Mouse (Mus musculus) forebrain, embryonic 13.5 days (tissue): ENCODE measurements around the gene Zfp687. TPM values are rescaled to one million over a fixed set of nuclear protein-coding genes. Genes with fewer than 3 reads are reported as not detected.
A peak's percentile ranks its signal among the peaks of the same experiment; 100 is the strongest.
"Not testable (repeated sequence)": the region's sequence is repeated elsewhere in the genome, so short reads cannot be mapped to it uniquely, and the experiment has no call there.

Source experiments
- ATAC-seq: fragments of 200-750 bp; cut with Nextera tagmentation; 2 replicates; pipeline ENCODE4 v1.8.0; 2017
- H3K27ac ChIP-seq: fragments of 300-500 bp; sonication (generic); 2 replicates; pipeline ENCODE4 v1.5.1; 2015; ENCODE audit warnings: inconsistent platforms, mild to moderate bottlenecking, moderate library complexity
- H3K27me3 ChIP-seq: fragments of 300-500 bp; sonication (generic); 2 replicates; pipeline ENCODE4 v1.6.1; 2015; ENCODE audit warnings: mild to moderate bottlenecking, inconsistent platforms
- H3K36me3 ChIP-seq: fragments of 300-500 bp; sonication (generic); 2 replicates; pipeline ENCODE4 v1.6.1; 2015; ENCODE audit warnings: mild to moderate bottlenecking, inconsistent platforms; ENCODE audit not compliant: poor library complexity, severe bottlenecking
- H3K4me1 ChIP-seq: fragments of 300-500 bp; sonication (generic); 2 replicates; pipeline ENCODE4 v1.6.1; 2015; ENCODE audit warnings: inconsistent platforms
- H3K4me2 ChIP-seq: fragments of 300-500 bp; sonication (generic); 2 replicates; pipeline ENCODE4 v1.6.1; 2015; ENCODE audit warnings: inconsistent platforms, mild to moderate bottlenecking, moderate library complexity
- H3K4me3 ChIP-seq: fragments of 300-500 bp; sonication (generic); 2 replicates; pipeline ENCODE4 v1.5.1; 2015; ENCODE audit warnings: mild to moderate bottlenecking, inconsistent platforms
- H3K9ac ChIP-seq: fragments of 300-500 bp; sonication (generic); 2 replicates; pipeline ENCODE4 v1.6.1; 2015; ENCODE audit warnings: mild to moderate bottlenecking, inconsistent platforms
- H3K9me3 ChIP-seq: fragments of 300-500 bp; sonication (generic); replicated peaks from 2 replicates; pipeline ENCODE4 v1.6.1; 2016; ENCODE audit warnings: inconsistent platforms
- WGBS: fragments of 180-500 bp; shearing (Covaris S2); methylation state at CpG from one replicate; pipeline ENCODE4 v1.1.7; 2015; 5-methylcytosine and 5-hydroxymethylcytosine counted together
- polyA plus RNA-seq: library from polyadenylated mRNA; unstranded; fragments of >200 nt; fragmentation: Nextera tagmentation; extraction: Ambion mirVana; gene quantifications from 2 replicates; pipeline ENCODE4 v1.2.1, GENCODE M21; 2015

The Zfp687 gene
- polyA plus RNA-seq, 1 experiment from 2014 or later = 26.6 TPM

DNA sequence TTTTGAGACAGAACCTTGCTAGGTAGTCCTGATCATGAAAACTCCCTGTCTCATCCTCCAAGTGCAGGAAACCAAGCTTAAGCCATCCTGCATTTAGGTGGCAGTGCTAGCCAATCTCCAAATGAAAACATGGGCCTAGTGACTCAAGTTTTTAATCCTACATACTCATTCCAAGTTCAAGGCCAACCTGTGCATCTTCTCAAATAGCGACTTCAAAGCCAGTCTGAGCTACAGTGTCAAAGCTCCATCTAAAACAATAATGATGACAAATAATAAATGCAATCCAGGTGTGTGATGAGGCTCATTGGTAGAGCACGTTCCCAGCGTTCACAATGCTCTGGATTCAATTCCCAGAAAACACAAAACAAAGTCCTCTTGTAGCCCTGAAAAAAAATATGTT, 26.4 kb upstream of the Zfp687 start:
- Histone ChIP-seq H3K4me3 (peak overlapping the region; percentile 63), H3K4me2 (peak overlapping the region; percentile 66), H3K9ac (peak overlapping the region; percentile 86), H3K4me1 (peaks cover 7% of the 10 kb centered on the region), H3K27me3 (no peaks in the 10 kb centered on the region), H3K9me3 (no peaks in the 10 kb centered on the region), H3K27ac (no peak overlapping the region), H3K36me3 (peaks cover 29% of the 10 kb centered on the region)
- WGBS = 14% methylated on average over 3 of the region's 3 CpGs
- no peak for ATAC-seq

DNA sequence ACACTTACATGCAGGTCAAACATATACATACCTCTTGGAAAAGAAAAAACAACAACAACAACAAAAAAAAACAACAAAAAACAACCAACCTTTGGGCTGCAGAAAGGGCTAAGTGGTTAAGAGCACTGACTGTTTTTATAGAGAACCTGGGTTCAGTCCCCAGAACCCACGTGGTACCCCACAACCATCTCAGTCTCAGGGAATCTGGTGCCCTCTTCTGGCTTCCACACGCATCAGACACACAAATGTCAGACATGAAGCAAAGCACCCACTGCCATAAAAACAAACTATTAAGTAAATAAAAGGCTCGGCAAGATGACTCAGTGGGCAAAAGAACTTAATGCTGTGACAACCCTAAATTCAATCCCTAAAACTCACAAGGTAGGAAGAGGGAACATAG, 14.7 kb upstream of the Zfp687 start:
- Histone ChIP-seq H3K27ac (no peak overlapping the region), H3K27me3 (no peaks in the 10 kb centered on the region), H3K36me3 (peaks cover 53% of the 10 kb centered on the region), H3K9ac (no peak overlapping the region), H3K4me1 (peaks cover 10% of the 10 kb centered on the region; the same call in 1 of the 2 replicates), H3K4me2 (no peak overlapping the region), H3K4me3 (no peak overlapping the region), H3K9me3 (no peaks in the 10 kb centered on the region)
- ATAC-seq = no peak
- WGBS = 64% methylated on average over 3 of the region's 3 CpGs

DNA sequence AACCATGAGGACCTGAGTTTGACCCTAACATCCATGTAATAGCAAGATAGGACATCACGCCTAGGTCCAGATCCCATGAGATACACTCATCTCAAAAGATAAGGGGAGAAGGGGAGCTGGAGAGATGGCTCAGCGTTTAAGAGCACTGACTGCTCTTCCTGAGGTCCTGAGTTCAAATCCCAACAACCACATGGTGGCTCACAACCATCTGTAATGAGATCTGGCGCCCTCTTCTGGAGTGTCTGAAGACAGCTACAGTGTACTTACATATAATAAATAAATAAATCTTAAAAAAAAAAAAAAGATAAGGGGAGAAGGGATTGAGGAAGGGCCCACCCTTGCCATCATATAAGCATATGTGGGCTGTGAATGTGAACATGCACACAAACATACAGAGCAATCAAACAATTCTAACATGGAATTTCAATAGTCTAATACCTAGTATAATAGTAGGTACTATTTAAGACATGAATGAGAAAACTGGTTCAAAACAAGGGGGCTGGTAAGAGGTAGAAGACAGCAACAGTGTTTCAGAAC, 14.1 kb upstream of the Zfp687 start:
- WGBS = 77% methylated on average over 3 of the region's 3 CpGs
- H3K36me3 ChIP-seq = peaks cover 47% of the 10 kb centered on the region

DNA sequence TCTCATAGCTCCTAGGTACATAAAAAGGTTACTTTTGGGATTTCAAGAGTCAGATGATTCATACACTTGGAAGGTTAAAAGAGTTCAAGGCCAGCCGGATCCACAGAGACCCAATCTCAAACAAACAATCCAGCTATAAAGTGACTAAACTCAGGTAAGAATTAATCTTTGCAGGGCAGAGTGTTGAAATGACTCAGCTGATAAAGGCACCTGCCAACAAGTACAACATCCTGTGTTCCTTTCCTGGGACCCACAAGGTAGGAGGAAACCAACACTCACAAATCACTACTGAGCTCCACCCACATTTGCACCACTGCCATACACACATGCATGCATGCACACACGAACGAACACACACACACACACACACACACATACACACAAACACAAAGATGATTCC, 13.4 kb upstream of the Zfp687 start:
- no peaks in the 10 kb centered on the region for H3K9me3 ChIP-seq
- ATAC-seq = no peak
- 92% methylated on average over 3 of the region's 3 CpGs for WGBS
- peaks cover 14% of the 10 kb centered on the region for H3K4me1 ChIP-seq
- H3K9ac ChIP-seq = no peak overlapping the region
- H3K36me3 ChIP-seq = peaks cover 40% of the 10 kb centered on the region
- no peak overlapping the region for H3K4me2 ChIP-seq
- no peak overlapping the region for H3K27ac ChIP-seq
- no peaks in the 10 kb centered on the region for H3K27me3 ChIP-seq
- no peak overlapping the region for H3K4me3 ChIP-seq

More for the DNA sequence above, 14.1 kb upstream of the Zfp687 start:
- not testable (repeated sequence) for H3K9ac ChIP-seq, ATAC-seq, H3K27ac ChIP-seq, H3K4me3 ChIP-seq, H3K4me2 ChIP-seq, H3K27me3 ChIP-seq, H3K9me3 ChIP-seq
- peaks cover 14% of the 10 kb centered on the region for H3K4me1 ChIP-seq

DNA sequence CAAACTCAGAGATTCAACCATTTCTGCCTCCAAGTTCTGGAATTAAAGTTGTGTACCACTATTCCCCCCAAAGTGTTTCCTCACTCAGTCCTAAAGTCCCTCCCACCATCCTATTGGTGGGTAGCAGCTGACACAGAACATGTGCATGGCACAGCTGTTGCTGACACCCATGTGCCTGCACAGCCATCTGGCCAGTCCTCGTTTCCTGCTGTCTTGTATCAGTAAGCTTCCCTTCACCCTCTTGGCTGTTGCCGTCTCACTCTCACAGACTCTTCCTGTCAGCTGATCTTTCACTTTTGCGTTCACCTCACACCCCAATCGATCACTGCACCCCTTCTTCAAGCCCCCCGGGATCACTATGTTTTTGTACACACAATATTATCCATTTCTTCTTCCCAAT, 12.5 kb upstream of the Zfp687 start:
- H3K36me3 ChIP-seq = peaks cover 31% of the 10 kb centered on the region
- peaks cover 14% of the 10 kb centered on the region for H3K4me1 ChIP-seq
- H3K27me3 ChIP-seq = no peaks in the 10 kb centered on the region
- ATAC-seq = peak; percentile 79
- H3K4me2 ChIP-seq = no peak overlapping the region
- WGBS = 72% methylated on average over 5 of the region's 5 CpGs
- H3K27ac ChIP-seq = peak overlapping the region; percentile 2; the same call in 1 of the 2 replicates
- H3K9ac ChIP-seq = no peak overlapping the region
- no peaks in the 10 kb centered on the region for H3K9me3 ChIP-seq
- H3K4me3 ChIP-seq = no peak overlapping the region

DNA sequence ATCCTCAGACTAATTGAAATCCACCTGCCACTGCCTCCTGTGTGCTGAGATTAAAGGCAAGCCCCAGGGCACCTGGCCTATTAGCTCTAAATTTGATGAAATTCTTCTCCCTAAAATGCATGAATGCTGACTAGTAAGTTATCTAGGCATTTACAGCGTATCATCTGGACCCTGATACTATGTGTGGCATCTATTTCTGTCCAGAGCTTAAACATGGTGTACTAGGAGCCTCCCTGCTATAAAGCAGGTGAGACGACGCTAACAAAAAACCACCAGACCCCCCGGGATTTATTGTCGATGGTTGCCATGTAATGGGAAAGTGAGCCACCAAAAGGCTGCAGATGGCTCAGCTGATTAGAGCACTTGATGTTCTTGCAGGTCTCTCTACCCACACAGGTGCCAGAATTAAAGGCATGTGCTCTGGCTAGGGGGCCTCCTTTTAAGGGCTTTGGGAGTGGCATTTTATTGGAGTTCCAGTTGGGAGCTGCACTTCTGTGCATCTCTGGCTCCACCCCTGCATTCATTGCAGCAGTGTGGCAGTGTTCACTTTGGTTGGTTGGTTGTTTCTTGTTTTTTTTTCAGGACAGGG, 11.9 kb upstream of the Zfp687 start:
- Histone ChIP-seq H3K36me3 (peaks cover 26% of the 10 kb centered on the region), H3K9ac (no peak overlapping the region), H3K9me3 (no peaks in the 10 kb centered on the region), H3K4me3 (no peak overlapping the region), H3K4me2 (no peak overlapping the region), H3K4me1 (peaks cover 14% of the 10 kb centered on the region), H3K27me3 (no peaks in the 10 kb centered on the region), H3K27ac (peak overlapping the region; percentile 2; the same call in 1 of the 2 replicates)
- WGBS = 55% methylated on average over 5 of the region's 5 CpGs
- ATAC-seq = no peak

DNA sequence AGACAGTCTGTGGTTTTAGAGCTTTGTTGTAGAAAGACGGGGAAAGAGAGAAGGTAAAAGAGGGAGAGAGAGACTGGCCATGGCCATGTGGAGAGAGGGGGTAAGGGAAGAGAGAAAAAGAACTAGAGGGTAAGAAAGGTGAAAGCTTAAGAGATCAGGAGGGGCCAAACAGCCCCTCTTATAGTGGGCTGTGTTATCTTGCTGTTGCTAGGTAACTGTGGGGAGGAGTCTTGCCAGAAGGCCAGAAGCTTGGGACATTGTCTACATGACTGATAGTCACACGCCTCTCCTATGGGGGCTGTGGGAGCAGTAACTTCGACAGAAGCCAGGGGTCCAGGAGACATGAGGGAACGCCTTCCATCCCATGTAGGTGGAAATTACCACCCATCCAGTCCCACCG, 10.0 kb upstream of the Zfp687 start:
- Histone ChIP-seq H3K36me3 (peaks cover 6% of the 10 kb centered on the region), H3K4me3 (no peak overlapping the region), H3K4me2 (no peak overlapping the region), H3K9ac (no peak overlapping the region), H3K27me3 (no peaks in the 10 kb centered on the region), H3K9me3 (no peaks in the 10 kb centered on the region), H3K4me1 (peaks cover 14% of the 10 kb centered on the region), H3K27ac (no peak overlapping the region)
- no peak for ATAC-seq
- WGBS = 51% methylated on average over 5 of the region's 5 CpGs

DNA sequence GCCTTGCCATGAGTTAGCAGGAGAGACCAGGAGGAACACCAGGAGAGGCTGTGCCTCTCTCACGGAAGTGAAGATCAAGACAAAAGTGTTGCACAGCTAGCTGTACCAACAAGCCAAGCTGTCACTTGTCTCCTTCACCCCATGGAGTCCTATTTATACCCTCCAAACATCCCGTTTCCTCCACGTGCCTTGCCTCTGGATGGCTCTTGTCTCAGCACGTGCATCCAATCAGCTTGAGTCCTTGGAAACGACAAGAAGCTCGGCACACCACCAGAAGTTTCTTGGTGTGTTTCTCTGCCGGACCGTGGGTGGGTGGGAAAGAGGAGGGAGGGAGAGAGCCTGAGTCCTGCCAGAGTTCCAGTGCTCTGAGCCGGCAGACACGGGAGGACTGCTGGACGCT, 9.3 kb upstream of the Zfp687 start:
- 26% methylated on average over 11 of the region's 11 CpGs for WGBS
- no peak overlapping the region for H3K27ac ChIP-seq
- no peak overlapping the region for H3K4me3 ChIP-seq
- H3K36me3 ChIP-seq = no peaks in the 10 kb centered on the region
- no peaks in the 10 kb centered on the region for H3K27me3 ChIP-seq
- H3K4me1 ChIP-seq = peaks cover 14% of the 10 kb centered on the region
- no peak overlapping the region for H3K9ac ChIP-seq
- no peaks in the 10 kb centered on the region for H3K9me3 ChIP-seq
- no peak overlapping the region for H3K4me2 ChIP-seq
- ATAC-seq = no peak

DNA sequence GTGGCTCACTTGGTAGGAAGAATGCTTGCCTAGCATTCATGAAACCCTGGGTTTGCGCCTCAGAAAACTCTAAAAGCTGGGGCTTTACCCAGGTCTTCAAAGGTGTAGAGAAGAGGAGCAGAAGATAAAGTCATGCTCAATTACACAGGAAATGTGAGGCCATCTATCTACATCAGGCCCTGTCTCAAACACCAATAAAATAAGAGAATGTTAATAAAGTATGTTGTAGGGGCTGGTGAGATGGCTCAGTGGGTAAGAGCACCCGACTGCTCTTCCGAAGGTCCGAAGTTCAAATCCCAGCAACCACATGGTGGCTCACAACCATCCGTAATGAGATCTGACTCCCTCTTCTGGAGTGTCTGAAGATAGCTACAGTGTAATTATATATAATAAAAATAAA, 5.7 kb upstream of the Zfp687 start:
- H3K9ac ChIP-seq, H3K4me3 ChIP-seq, H3K36me3 ChIP-seq, H3K27ac ChIP-seq, ATAC-seq, H3K9me3 ChIP-seq, H3K27me3 ChIP-seq, H3K4me2 ChIP-seq: not testable (repeated sequence)
- peaks cover 18% of the 10 kb centered on the region for H3K4me1 ChIP-seq
- WGBS = 93% methylated on average over 5 of the region's 5 CpGs

DNA sequence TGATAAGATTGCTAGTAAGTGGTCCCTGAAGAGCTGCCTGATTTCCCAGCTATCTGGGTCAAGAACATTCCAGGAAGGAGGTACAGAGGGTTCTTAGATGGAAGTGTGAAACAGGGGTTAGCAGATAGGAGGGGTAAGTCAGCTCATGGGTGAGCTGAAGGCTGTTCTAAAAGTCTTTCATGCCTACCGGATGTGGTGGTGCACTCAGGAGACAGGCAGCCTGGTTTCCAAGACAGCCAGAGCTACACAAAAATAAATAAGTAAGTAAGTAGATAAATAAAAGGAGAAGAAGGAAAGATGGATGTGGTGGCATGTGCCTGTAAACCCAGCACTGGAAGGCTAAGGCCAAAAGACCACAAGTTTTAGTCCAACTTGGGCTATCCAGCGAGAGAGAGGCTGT, 3.5 kb upstream of the Zfp687 start:
- Histone ChIP-seq H3K27ac (no peak overlapping the region), H3K4me3 (no peak overlapping the region), H3K4me1 (peaks cover 16% of the 10 kb centered on the region), H3K9me3 (no peaks in the 10 kb centered on the region), H3K9ac (no peak overlapping the region), H3K36me3 (no peaks in the 10 kb centered on the region), H3K27me3 (no peaks in the 10 kb centered on the region), H3K4me2 (no peak overlapping the region)
- no peak for ATAC-seq
- WGBS = 87% methylated on average over 2 of the region's 2 CpGs

DNA sequence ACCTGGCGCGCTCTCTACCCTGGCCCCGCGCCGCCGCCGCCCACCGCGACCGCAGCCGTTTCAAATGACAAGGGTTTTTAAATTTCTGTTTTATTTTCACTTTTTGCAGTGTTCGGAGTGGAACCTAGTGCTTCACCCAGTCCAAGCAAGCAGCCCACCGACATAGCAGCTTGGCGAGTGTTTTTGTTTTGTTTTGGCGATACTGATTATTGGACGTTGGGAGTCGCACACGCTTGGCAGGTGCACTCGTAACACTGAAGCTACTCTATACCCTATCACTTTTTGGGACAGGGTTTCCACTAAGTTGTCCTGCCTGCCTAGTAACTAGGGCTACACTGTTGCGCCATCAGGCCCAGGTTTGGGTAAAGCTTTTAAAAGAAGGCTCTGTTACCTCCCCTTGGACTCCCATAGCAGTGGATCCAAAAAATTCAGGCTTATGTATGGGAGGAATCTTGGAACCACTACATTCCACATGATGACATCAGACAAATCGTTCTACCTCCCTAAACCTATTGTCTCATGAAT, 1.3 kb upstream of the Zfp687 start:
- no peak for ATAC-seq
- peak overlapping the region; percentile 94 for H3K27ac ChIP-seq
- H3K4me2 ChIP-seq = peak overlapping the region; percentile 83
- H3K4me1 ChIP-seq = peaks cover 27% of the 10 kb centered on the region
- H3K9ac ChIP-seq = peak overlapping the region; percentile 71
- no peaks in the 10 kb centered on the region for H3K27me3 ChIP-seq
- H3K9me3 ChIP-seq = no peaks in the 10 kb centered on the region
- peak overlapping the region; percentile 82 for H3K4me3 ChIP-seq
- WGBS = 4% methylated on average over 21 of the region's 21 CpGs
- H3K36me3 ChIP-seq = peaks cover 9% of the 10 kb centered on the region

DNA sequence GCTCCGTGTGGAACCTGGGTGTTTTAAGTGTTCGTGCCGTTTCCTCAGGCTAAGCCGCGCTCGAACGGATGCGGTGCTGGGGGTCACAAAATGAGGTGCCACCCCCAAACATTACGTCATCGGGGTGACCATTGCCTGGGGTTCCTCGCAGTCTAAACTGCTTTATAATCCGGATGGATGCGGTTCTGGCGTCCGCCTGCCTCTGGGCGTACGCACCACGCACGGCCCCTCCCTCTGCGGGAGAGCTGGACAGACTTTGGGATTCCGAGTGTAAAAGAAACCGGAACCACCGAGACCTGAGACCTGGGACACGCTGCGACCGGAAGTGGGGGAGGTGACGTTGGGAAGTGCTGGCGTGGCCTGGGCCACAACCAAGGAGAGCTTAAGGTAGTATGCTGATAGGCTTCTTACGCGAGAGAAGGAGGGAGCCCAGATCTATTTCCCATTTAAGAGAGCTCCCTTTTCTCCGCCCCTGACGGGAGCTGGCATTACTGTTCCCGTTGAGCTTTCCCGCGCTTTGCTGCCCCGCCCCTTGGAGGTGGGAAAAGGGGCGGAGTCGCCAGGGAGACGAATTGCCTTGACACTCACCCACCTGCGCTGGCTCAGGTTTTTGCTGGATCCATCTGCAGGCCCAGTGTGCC, 763 bp upstream of the Zfp687 start:
- H3K4me2 ChIP-seq = peak overlapping the region; percentile 83
- peak; percentile 68 for ATAC-seq
- peak overlapping the region; percentile 71 for H3K9ac ChIP-seq
- H3K4me3 ChIP-seq = peak overlapping the region; percentile 82
- WGBS = 0% methylated on average over 40 of the region's 40 CpGs
- H3K9me3 ChIP-seq = no peaks in the 10 kb centered on the region
- H3K27me3 ChIP-seq = no peaks in the 10 kb centered on the region
- H3K27ac ChIP-seq = peak overlapping the region; percentile 94
- peaks cover 15% of the 10 kb centered on the region for H3K36me3 ChIP-seq
- peaks cover 27% of the 10 kb centered on the region for H3K4me1 ChIP-seq
